Mouse (Mus musculus) heart, postnatal 25 days (tissue): ENCODE results near the gene Cisd3. TPM values are rescaled to one million over a fixed set of nuclear protein-coding genes. Genes with fewer than 3 reads are reported as not detected.
A peak's percentile ranks its signal among the peaks of the same experiment; 100 is the strongest.
"Not testable (repeated sequence)": the region's sequence is repeated elsewhere in the genome, so short reads cannot be mapped to it uniquely, and the experiment has no call there.

Source experiments
- DNase-seq: peaks from one replicate; pipeline ENCODE4 v3.0.0; 2022; ENCODE audit warnings: low spot score
- intact Hi-C: fragments of 180-260 bp; cut with DNase I; formaldehyde crosslinking; loops from one replicate; pipeline ENCODE4 v1.15.1; 2025
- total RNA-seq, 2 experiments: library from RNA; stranded (reverse); gene quantifications; 2 replicates each; pipeline ENCODE4 v1.2.3; 2021

Gene Cisd3
- total RNA-seq, 2 experiments from 2014 or later, result 145 to 155 TPM

GRCm38 (mm10) chr11:97701581-97702392 is 16.2 kb downstream of the Cisd3 start:
- DNase-seq, result no peak
- intact Hi-C loops, result loop anchor here (5.0 kb wide), 1 partner anchor 41 kb away; the partner anchor contains the start of gene Pip4k2b

DNA sequence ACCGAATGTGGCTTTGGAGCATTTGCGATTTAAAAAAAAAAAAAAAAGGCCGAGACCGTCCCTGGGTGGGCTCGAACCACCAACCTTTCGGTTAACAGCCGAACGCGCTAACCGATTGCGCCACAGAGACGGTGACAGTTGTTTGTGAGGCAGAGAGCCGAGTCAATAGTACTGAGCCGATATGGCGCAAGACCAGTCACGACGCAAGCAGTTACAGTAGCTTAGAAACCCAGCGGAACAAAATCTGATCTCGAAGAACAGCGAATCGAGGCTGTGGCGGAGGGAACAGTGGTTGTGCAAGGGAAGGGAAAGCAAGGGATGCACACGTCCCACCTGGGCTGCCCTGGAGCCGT is 16.7 kb downstream of the Cisd3 start:
- intact Hi-C loops, result loop anchor here (5.0 kb wide), 1 partner anchor 40 kb away; the partner anchor contains the start of gene Pip4k2b
- DNase-seq, result peak; percentile 76

- DNase-seq, result peak; percentile 96
- intact Hi-C loops, result loop anchor here (5.0 kb wide), 1 partner anchor 39 kb away; the partner anchor contains the start of gene Pip4k2b
Measured at GRCm38 (mm10) chr11:97703039-97703826, 17.6 kb downstream of the Cisd3 start, which contains the start of gene Psmb3. Gene Psmb3, plus strand, starts transcription at chr11:97703399.

DNA sequence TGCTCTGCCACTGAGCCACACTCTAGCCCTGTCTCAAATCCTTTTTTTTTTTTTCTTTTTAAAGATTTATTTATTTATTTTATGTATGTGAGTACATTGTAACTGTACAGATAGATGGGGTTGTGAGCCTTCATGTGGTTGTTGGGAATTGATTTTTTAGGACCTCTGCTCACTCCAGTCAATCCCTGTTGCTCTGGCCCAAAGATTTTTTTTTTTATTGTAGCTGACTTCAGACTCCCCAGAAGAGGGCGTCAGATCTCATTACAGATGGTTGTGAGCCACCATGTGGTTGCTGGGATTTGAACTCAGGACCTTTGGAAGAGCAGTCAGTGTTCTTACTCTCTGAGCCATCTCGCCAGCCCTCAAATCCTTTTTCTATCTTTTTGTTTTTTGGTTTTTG is 24.4 kb downstream of the Cisd3 start:
- intact Hi-C loops, DNase-seq: not testable (repeated sequence)

- intact Hi-C loops, result no loop called here
- no peak for DNase-seq
Measured at GRCm38 (mm10) chr11:97711200-97711900, 25.7 kb downstream of the Cisd3 start.

DNA sequence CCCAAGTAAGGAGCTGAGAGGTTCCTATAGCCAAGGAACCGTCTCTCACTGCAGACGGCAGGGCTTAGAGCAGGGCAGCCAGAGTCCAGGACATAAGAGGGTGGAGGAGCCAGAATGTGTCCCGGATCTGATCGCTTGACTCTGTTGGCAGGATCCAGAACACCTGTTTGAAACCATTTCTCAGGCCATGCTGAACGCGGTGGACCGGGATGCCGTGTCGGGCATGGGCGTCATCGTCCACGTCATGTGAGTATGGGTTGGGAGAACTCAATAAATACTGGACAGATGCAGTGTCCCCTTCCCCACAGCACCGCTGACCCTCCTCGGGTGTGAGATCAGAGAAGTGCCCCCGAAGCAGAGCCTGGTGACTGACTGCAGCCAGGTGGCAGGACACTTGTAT is 26.7 kb downstream of the Cisd3 start:
- no peak for DNase-seq
- intact Hi-C loops, result no loop called here

GRCm38 (mm10) chr11:97713896-97714295 is 28.3 kb downstream of the Cisd3 start:
- no peak for DNase-seq

GRCm38 (mm10) chr11:97714356-97714755 is 28.7 kb downstream of the Cisd3 start:
- intact Hi-C loops, result no loop called here
- no peak for DNase-seq

More at GRCm38 (mm10) chr11:97713896-97714295, 28.3 kb downstream of the Cisd3 start:
- intact Hi-C loops, result no loop called here

GRCm38 (mm10) chr11:97714784-97715760 is 29.4 kb downstream of the Cisd3 start:
- intact Hi-C loops, result no loop called here
- DNase-seq, result peak; percentile 31

GRCm38 (mm10) chr11:97716021-97716420 is 30.4 kb downstream of the Cisd3 start:
- intact Hi-C loops, result no loop called here
- no peak for DNase-seq

GRCm38 (mm10) chr11:97717369-97718280 is 32.0 kb downstream of the Cisd3 start:
- intact Hi-C loops, result no loop called here
- DNase-seq, result no peak

GRCm38 (mm10) chr11:97718281-97718860 is 32.7 kb downstream of the Cisd3 start:
- intact Hi-C loops, result no loop called here
- DNase-seq, result no peak

- intact Hi-C loops, result no loop called here
Measured at GRCm38 (mm10) chr11:97719041-97719440, 33.4 kb downstream of the Cisd3 start.

GRCm38 (mm10) chr11:97721338-97721737 is 35.7 kb downstream of the Cisd3 start:
- no peak for DNase-seq
- intact Hi-C loops, result no loop called here

More at GRCm38 (mm10) chr11:97719041-97719440, 33.4 kb downstream of the Cisd3 start:
- DNase-seq, result no peak

GRCm38 (mm10) chr11:97723709-97724108 is 38.1 kb downstream of the Cisd3 start:
- intact Hi-C loops, result no loop called here
- DNase-seq, result no peak

DNA sequence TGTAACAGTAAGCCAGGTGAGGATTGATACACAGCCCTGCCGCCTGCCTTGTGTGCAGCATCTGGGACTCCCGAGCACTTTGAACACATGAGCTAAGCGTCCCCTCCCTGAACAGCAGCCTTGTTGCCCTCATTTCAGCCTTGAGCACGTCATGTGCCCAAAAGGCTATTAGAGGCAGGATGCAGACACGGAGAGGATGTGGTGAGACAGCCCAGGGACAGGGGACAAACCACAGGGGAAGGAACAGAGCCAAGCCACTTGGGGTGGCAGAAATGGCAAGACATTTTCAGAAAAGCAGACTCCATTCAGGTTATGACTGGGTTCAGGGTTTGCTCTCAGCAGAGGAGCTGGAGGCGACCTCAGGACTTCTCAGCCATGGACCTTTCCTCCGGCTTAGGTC is 42.7 kb downstream of the Cisd3 start:
- no peak for DNase-seq
- intact Hi-C loops, result no loop called here

DNA sequence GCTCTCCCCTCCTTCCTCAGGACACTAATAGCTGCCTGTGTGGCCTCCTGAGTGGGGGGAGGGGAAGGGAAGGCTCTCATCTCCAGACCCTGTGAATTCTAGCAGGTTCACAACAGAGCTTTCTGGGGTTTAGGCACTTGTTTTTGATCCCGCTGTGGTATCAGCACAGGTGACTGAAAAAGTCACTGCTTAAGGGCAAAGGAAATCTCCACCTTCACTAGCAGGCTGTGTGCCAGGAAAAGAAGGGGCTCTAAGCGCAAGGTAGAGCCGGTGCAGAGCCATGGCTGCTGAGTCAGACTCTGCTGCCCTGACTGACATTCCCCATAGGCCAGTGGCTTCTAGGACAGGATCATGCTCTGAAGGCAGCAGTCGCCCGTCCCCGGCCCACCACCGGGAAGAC is 43.1 kb downstream of the Cisd3 start:
- intact Hi-C loops, result no loop called here
- no peak for DNase-seq

DNA sequence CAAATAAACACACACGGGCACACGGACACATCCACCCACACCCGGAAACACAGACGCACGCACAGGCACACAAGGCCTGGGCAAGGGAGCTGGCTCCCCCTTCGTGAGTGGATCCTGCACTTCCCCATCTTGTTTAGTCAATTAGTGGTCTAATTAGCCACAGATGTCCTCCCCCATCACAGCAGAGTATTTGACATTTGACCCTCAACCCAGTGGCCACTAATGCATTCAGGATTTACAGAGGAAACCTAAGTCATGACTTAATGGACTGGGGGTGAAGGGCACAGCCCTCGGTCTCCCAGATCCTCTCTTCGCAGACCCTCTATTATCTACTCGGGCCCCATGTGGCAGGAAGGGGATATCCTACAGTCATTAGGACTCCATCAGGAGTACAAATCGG is 48.1 kb downstream of the Cisd3 start:
- intact Hi-C loops, result no loop called here
- DNase-seq, result no peak
